Mouse (Mus musculus): ENCODE results near the gene Ninj2.

DNA sequence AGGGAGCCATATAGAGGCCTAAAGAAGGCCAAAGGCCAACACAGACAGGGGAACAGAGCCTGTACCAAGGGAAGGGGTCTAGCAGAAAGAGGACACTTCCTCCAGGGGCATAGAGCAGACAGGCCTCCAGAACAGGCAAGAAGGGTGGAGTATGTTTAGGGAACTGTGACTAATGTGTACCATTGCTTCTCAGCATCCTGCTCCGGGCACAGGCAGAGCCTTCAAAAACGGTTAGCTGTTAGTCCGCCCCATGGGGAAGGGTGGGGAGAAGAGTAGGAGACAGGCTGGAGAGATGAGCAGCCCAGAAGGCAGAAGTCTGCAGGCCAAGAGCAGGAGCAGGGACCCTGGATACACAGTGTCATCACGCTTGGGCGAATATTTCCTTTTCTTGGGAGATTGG, 96.1 kb downstream of the Ninj2 start:
- TF ChIP-seq CTCF (IDR thresholded peaks at IDR 0.05; ENCODE audit: control insufficient read depth, insufficient read depth, insufficient read length) (no peak), MAX (IDR thresholded peaks at IDR 0.05) (no peak), CEBPB (IDR thresholded peaks at IDR 0.05; ENCODE audit: low read depth) (no peak)
